Mouse (Mus musculus): ENCODE results near the gene 1810049J17Rik.

Gene 1810049J17Rik

DNA sequence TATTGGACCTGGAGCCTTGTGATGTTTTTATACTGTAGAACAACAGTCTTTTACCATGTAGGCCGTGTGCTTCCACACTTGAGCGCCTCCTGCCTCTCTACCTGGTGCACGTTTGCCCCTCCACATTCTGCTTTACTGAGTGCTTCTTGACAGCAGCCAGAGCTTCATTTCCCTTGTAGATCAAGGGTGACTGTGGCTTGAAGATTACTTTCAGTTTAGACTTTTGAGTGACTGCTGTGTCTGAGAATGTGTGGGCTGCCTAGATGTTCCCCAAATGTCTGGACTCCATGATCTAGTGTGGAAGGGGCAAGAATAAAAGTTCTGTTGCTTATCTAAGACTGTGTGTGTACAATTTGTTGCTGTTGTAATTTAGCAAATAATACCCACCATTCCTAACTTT lies 27.3 kb upstream of the 1810049J17Rik start:
- DNase-seq (ENCODE audit: low read depth in 2 of 2, low spot score in 2 of 2): no peak

DNA sequence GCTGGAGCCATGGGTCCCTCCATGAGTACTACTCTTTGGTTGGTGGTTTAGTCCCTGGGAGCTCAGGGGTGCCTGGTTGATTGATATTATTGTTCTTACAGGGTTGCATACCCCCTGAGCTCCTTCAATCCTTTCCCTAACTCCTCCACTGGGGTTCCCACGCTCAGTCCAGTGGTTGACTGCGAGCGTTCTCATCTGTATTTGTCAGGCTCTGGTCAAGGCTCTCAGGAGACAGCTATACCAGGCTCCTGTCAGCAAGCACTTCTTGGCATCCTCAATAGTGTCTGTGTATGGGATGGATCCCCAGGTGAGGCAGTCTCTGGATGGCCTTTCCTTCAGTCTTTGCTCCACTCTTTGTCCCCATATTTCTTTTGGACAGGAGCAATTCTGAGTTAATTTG lies 25.2 kb upstream of the 1810049J17Rik start:
- no peak for DNase-seq (ENCODE audit: low read depth in 2 of 2, low spot score in 2 of 2)

DNA sequence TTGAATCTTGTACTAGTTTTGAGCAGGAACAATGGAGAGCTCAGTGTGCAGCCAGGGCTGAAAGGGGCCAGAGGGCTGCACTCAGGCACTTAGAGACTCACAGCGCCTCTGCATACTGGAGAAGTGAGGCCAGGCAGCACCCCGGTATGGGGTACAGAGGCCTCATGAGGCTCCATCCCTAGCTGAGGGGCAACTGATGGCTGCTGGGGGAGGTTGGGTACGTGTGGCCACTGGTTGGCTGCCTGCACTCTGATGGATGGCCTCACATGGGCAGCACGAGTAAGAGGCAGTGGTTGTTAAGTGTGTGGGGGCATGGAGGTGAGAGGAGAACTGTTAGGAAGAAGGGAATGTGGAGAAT lies 19.7 kb upstream of the 1810049J17Rik start:
- no peak for DNase-seq (ENCODE audit: low read depth in 2 of 2, low spot score in 2 of 2)

DNA sequence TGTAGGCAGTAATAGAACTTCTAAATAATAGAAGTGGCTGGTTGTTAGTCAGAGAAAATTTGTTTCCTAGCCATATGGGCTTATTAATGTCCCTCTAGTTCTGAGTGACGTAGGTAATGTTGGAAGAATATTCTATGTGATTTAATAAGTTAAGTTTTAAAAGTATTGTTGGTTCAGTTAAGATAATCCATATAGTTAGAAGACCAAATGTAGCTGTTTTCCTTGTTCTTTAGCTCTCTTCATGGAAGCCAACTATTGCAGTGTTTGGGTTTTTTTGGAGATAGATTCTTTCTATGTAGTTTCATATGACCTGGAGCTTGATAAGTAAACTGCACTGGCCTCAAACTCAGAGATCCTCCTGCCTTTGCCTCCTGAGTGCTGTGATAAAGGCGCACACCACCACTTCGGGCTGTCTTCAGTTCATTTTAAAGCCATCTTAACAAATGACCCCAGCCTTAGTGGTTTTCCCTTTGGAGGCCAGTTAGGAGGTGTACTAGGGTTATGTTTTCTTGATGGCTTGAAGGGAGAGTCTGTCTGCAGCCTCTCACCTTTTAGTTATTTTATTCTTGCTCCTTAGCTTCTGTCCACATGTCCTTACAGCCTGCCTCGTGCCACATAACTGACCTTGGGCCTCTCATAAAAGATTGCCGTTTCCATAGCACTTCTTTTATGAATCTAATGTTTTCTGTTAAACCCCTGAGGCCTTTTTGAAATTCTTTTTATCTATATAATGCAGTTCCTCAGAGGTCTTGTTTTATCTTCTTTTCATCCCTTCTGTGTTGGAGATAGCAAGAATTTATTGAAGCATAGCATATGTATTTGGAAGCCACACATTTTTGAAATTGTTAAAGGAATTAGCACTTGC lies 19.1 kb upstream of the 1810049J17Rik start:
- DNase-seq (ENCODE audit: low read depth in 2 of 2, low spot score in 2 of 2): no peak

DNA sequence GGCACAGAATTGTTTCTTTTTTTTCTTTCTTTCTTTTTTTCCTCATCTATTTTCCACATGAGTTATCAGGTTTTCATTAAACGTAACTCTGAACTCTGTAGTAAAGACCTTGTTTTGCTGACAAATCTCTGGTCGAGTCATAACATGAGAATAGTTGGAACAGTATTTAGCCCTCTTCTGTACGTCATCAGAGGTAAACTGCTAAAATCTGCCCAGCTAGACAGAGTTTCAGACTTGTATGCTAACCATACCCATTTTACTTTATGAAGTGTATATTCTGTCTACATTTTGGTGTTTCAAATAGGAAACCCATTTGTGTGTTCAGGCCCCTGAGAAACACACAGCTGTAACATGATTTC lies 16.1 kb upstream of the 1810049J17Rik start:
- no peak for DNase-seq (ENCODE audit: low read depth in 2 of 2, low spot score in 2 of 2)

DNA sequence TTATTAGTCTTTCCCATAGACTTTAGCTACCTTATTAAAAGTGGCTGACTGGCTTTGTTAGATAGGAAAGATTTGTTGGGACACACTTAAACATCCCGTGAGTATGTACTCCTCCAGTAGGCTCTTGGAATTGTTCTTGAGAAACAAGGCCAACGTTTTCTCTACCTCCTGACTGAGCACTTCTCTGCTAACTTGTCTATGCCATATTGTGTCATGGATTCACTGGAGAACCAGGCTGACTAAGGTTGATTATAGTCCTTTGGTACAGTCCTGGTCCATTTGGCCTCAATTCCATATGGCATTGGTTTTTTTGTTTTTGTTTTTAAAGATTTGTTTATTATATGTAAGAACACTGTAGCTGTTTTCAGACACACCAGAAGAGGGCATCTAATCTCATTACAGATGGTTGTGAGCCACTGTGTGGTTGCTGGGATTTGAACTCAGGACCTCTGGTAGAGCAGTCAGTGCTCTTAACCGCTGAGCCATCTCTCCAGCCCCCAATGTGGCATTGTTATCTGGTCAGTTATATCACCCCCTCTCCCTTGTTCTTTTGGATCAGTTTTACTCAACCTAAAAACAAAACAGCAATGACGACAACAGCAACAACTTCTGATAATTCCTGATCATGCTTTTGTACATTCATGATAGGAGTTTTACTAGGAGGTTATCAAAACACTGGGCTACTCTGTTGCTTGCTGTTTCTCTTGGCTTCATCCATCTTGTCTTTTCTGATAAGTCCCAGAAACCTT lies 15.5 kb upstream of the 1810049J17Rik start:
- no peak for DNase-seq (ENCODE audit: low read depth in 2 of 2, low spot score in 2 of 2)

DNA sequence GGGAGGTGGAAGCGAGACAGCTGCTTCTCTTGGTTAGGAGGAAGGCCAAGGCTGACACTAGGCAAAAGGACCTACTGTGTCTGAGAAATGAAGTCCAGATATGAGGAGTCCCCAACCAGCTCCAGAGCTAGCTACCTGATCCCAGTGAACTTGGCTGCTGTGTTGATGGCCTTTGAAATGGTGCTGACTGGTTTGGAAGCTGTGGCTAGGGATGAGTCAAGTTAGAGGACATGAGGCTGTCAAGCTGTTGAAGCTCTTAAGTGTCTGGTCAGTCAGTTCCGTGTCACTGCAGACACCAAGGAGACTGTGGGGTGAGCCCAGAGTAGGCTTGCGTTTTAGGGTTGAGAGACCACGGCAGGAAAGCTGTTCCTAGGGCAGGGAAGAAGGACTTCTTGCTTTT lies 12.7 kb upstream of the 1810049J17Rik start:
- DNase-seq (ENCODE audit: low read depth in 2 of 2, low spot score in 2 of 2): no peak

DNA sequence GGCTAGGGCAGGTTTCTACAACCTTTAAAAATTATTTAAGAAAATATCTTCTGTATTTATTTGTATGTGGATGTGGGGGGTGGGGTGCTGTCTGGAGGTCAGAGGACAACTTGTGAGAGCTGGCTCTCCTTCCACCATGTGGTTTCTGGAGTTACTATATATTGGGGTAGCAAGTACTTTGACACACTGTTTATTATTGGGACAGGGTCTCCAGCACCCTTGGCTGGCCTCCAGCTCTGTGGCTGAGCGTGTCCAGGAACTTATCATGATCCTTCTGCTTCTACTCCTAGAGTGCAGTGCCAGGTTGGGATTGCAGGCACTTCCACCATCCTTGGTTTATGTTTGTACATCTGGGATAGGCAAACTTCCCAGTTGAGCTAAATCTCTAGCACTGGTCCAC lies 9.6 kb upstream of the 1810049J17Rik start:
- DNase-seq (ENCODE audit: low read depth in 2 of 2, low spot score in 2 of 2): no peak

DNA sequence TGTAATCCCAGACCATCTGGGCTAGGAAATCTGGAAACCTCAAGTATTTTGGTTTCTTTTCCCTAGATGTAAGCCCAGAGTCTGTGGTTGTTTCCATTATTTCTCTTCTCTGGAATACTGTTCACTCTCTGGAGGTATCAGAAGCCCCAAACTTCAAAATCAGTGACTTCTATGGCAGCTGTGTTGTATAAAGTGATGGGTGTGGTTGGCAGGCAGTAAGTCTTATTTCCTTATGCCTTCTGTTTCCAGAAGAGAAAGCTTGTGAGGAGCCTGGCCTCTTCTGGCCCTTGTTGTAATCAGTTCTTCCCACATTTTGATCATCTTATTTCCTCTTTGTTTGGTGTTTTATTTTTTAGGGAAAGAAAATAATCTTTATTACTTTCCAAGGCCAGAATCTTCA lies 9.2 kb upstream of the 1810049J17Rik start:
- no peak for DNase-seq (ENCODE audit: low read depth in 2 of 2, low spot score in 2 of 2)

DNA sequence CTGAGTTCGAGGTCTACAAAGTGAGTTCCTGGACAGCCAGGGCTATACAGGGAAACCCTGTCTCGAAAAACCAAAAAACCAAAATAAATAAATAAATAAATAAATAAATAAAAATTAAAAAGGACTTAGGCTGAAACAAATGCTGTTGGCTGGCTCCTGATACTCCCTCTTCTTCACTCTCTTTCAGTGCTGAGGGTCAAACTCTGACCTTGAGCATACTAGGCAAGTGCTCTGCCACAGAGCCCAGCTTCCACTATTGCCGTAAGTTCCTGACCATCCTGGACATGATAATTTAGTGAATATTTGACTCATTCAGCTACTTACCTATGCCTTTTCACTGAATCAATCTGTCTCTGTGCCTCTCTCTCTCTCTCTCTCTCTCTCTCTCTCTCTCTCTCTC lies 8.7 kb upstream of the 1810049J17Rik start:
- no peak for DNase-seq (ENCODE audit: low read depth in 2 of 2, low spot score in 2 of 2)

DNA sequence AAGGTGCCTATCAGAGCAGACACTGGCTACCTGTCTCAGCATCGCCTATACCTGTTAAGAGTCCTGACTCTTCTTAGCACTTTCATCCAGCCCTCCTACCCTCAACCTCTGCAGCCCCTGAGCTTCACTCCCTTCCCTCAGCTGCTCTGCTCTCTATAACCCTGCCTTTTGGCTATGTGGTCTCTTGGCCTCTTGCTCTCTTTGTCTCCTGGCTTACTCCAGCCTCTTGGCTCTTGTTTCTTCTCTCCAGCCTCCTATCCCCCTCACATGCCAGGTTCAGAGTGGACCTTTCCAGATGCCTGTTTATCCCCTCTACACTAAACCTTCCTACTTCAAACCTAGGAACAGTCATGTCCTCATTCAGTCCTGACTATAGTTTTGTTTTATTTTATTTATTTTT lies 2.6 kb upstream of the 1810049J17Rik start:
- DNase-seq (ENCODE audit: low read depth in 2 of 2, low spot score in 2 of 2): no peak

DNA sequence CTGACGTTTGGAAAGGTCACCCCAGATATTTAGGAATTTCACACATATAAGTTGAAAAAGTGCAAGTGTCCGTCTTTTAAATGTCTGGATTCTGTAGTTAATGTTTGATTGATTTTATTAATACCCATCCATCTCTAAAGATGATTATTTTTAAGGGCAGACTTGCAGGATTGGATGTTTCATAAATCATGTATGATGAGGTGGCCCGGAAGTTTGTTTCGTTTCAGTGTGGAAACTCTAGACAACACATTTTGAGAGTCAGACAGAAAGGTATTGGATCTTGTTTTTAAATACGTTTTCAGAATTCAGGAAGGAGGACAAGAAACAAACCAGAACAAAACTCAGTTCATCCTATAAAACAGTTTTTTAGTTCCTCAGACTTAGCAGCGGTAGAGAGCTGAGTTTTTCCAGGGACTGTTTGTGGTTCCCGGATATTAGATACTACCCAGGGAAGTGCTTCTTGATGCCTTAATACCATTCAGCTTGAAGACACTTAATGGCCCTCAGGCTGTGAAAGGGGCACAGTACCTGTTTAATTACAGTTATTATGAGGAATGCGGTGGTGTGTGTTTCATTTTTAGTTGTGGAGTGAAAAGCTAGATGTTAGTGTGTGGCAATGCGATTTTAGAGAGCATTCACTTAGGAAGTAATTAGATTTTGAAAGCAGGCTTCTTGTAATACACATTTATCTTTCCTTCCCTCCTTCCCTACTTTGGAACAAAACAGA lies 1.1 kb upstream of the 1810049J17Rik start:
- DNase-seq (ENCODE audit: low read depth in 2 of 2, low spot score in 2 of 2): no peak

DNA sequence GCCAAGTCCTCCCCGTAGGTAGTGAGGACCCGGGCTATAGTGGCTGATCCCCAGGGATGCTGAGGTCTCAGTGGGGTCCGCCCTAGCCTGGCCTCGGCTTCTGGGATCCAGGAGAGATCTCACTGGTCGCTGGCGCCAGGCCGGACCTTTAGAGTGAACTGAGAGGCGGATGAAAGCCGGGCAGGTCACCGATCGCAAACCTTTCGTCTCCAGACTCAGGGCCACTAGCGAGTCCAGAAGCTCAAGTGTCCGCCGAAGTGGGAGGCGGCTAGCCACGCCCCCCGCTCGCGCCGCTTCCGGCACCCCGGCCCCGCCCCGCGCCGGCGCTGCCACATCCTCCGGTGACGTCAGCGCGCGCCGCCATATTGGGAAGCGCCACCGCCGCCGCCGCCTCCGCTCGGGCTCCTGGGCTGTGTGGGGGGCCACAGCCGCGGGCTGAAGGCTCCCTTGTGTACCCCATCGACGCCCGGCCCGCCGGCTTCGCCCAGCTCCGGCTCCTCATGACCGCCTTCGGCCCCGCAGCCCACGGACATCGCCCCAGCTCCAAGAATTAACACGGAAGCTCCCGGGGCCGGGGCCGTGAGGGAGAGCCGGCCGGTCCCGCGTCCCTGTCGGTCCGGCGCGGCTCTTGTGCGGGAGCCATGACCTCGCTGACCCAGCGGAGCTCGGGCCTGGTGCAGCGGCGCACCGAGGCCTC lies 460 bp downstream of the 1810049J17Rik start, which contains the start of gene Golph3:
TSS of gene Golph3 (plus strand) at position 360 of the 697 bp plus-strand sequence.
- peak; percentile 85 to 87 for DNase-seq (ENCODE audit: low read depth in 2 of 2, low spot score in 2 of 2)

DNA sequence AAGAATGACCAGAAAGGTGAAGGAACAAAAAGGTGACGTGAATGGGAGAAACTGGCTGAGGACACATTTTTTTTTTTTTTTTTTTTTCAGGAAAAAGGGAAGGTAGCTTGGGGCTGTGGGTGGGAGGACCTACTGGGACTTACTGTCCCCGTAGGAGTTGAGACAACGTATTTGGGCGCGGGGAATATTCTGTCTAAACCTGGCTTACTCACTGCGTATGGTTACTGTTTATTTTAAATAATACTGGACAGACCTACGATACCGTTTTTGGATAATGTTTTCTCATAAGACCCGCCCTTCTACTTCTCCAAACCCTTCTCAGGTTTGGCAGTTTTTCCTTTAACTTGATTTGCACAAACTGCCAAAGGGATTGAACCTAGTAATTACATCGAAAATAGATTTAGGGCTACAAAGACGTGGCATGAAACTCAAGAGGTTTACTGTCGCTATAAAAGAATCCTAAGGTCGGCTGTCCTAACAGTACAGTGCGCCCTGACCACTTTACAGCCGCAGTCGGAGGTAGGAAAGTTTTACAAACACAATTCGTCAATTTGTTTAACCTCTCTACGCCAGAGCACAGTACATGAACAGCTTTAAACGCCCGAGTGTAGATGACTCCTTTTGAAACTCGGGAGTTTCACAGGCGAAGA lies 1.1 kb downstream of the 1810049J17Rik start:
- DNase-seq (ENCODE audit: low read depth in 2 of 2, low spot score in 2 of 2): no peak

DNA sequence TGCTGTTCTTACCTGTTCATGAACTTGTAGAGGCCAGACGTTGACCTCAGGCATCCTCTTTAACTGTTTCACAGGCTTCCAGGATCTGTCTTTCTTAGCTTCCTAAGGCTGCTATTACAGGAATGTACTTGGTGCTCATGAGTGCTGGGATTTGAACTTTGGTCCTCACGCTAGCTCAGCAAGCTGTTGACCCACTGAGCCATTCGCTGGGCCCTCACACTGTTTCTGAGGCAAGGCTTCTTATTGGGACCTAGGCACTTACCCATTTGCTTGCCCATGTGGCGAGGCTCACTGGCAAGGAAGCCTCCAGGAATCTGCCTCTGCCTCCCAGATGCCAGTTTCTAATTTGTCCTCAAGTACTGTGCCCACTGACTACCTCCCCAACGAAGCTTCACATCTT lies 1.8 kb downstream of the 1810049J17Rik start:
- DNase-seq (ENCODE audit: low read depth in 2 of 2, low spot score in 2 of 2): no peak

DNA sequence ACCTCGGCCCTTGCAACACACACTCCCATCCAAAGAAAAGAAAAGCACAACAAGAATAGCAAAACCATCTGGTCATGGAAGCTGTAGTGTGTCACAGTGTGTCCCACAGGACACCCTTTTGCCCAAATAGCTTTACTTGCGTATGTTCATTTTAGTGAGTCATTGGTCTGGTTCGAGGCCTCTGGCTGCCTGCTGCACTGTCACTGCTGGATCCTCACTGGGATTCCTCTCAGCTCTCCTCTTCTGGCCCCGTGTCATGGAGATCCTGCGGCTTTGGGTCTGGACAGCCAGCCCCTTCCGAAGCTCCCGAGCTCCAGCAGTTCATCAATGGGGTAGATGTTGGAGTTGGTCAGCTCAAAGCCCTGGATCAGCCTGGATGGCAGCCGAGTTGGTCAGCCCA lies 3.2 kb downstream of the 1810049J17Rik start:
- DNase-seq (ENCODE audit: low read depth in 2 of 2, low spot score in 2 of 2): no peak

DNA sequence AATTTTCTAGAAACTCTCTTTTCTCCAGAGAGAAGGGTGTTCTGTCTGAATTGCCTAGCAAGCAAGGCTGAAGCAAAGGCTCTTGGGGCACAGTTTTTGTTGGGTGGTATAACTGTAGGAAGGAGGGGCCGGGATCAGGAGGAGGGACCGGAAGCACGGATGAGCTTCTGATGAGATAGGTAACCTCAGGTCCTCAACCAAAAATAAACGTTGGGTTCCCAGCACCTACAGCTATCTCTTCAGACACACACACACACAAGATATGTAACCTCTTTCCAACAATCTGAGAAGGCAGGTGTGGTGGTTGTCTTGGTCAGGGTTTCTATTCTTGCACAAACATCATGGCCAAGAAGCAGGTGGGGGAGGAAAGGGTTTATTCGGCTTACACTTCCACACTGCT lies 4.4 kb downstream of the 1810049J17Rik start:
- no peak for DNase-seq (ENCODE audit: low read depth in 2 of 2, low spot score in 2 of 2)

DNA sequence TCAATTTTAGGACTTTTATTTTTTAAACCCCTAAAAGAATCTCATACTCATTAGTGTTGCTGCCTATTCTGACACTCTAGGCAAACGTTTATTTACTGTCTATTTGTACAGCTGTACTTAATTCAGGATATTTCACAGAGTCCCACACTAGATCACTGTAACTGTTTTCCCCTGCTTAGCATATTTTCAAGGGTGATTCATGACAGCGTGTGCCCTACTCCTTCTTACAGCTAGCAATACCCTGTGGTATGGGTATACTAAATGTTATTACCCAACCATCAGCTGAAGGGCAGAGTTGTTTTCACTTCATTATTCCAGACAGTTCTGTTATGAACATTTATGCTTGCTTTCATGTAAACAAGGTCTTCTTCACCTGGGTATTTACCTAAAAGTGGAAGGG lies 5.7 kb downstream of the 1810049J17Rik start:
- DNase-seq (ENCODE audit: low read depth in 2 of 2, low spot score in 2 of 2): no peak

DNA sequence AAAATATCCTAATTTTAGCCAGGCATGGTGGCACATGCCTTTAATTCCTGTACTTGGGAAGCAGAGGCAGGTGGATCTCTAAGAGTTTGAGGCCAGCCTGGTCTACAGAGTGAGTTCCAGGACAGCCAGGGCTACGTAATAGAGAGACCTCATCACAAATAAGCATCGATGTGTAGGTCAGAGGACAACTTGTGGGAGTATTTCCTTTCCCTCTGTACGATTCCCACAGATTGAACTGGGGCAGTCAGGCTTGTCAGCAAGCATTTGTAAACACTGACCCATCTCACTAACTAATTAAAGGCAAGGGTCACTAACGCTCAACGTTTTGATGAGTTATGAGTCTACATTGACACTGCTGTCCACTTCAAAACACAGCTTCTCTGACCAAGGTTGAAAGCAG lies 7.1 kb downstream of the 1810049J17Rik start:
- no peak for DNase-seq (ENCODE audit: low read depth in 2 of 2, low spot score in 2 of 2)

DNA sequence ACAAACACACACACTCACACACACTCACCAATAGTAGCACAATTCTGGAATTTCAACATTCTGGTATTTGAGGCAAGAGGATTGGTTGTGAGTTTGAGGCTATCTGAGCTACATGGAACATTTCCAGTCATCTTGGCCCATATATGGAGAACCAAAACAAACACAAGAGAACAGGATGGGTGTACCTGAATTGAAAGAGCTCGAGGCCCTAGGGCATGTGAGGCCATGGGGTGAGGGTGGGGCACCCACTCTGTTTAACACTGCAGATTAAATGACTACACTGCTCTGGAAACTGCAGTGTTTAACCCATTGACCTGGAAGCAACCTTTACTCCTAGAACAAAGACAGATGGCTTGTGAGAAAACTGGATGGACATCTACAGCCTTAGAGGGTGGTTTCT lies 8.4 kb downstream of the 1810049J17Rik start:
- DNase-seq (ENCODE audit: low read depth in 2 of 2, low spot score in 2 of 2): no peak

DNA sequence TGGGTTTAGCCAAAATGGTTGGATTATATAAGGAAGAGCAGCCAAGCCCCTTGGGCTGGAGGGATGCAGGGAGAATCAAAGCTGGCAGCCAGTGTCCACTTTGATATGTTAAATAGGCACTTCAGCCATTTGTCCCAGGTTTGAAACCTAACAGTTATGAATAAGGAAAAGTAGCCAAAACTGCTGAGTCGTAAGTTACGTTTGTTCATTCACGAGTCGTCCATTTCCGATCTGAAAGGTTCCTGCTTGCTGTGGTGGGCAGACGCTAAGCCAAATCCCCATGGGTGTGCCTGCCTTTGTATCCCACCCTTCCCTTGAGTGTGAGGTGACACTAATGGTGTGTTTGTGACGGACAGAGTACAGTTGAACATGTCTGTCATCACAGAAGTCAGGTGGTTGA lies 10.2 kb downstream of the 1810049J17Rik start:
- DNase-seq (ENCODE audit: low read depth in 2 of 2, low spot score in 2 of 2): no peak
